Mouse (Mus musculus) CD8-positive naive resting alpha-beta T cell, adult 2 months (primary cell): ENCODE measurements around the gene Adcy1.
"Not testable (repeated sequence)": the region's sequence is repeated elsewhere in the genome, so short reads cannot be mapped to it uniquely, and the experiment has no call there.

Source experiments
- DNase-seq, 2 experiments: peaks; one replicate each; pipeline ENCODE4 v3.0.0; 2022; ENCODE audit warnings: low read depth in 2 of 2, low spot score in 2 of 2

Gene Adcy1

DNA sequence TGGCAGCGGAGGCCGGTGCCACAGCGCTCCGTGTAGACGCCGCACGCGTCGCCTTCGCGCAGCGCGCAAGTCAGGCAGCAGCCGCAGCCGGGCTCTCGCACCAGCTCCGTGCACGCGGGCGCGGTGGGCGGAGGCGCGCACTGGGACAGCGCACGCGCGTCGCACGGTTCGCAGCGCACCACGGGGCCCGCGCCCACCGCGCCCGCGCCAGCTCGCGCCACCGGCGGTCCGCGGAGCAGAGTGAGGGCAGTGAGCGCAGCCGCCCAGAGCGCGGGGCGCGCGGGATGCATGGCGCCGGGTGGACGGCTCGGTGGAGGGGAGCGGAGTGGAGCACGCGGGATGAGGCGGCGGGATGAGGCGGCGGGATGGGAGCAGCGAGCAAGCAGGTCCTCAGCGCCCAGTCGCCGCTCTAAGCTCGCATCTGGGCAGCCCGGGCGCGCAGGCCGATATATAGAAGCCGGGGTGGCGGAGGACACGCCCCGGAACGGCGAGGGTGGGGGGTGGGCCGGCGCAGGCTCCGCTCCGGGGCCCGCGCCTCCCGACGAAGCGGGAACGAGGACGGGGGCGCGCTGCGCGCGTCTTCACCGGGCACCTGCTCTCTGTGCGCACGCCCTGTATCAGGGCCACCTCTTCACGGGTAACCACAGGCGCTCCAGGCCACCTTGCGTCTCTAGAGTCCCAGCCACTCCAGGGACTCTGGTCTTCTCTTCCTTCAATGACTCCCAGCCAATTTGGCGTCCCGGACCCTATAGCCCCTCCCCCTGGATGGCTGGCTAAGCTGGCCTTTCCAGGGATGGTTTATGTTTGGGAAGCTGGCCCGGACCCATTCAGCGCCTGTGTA, 150.4 kb downstream of the Adcy1 start, which contains the start of gene Igfbp3:
Gene Igfbp3, minus strand, starts transcription at position 423 of the 841 bp plus-strand sequence.
- DNase-seq: no peak

DNA sequence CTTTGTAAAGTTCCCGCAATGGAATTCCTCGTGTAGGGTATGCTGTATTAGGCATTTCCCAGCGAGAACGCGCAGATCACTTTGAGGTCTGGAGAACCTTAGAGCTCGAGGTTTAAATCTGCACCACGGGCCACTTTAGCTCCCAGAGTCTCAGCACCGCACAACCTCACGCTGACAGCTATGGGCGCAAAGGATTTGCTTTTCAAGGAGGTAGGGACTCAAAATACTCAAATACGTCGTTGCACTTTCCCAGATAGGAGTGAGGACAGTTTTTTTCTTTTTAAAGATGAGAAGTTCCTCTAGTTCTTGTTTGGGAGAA, 151.0 kb downstream of the Adcy1 start:
- no peak for DNase-seq

DNA sequence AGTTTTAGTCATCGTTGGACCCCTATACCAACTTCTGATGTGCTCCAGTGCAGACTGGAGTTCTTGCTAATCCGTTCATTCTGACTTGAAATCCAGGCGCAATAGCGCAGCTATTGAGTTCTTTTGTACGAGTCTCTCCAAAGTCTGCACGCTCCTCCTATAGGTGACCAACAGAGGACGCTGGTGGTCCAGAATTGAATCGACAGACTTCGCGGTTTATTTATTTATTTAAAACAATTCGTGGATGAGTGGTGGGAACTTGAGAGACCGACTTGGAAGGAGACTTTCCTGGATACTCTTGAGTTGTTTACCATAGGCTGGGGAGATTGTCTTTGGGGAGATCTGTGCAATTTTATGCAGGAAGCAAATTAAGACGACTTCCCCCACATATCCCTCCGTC, 151.5 kb downstream of the Adcy1 start:
- no peak for DNase-seq

DNA sequence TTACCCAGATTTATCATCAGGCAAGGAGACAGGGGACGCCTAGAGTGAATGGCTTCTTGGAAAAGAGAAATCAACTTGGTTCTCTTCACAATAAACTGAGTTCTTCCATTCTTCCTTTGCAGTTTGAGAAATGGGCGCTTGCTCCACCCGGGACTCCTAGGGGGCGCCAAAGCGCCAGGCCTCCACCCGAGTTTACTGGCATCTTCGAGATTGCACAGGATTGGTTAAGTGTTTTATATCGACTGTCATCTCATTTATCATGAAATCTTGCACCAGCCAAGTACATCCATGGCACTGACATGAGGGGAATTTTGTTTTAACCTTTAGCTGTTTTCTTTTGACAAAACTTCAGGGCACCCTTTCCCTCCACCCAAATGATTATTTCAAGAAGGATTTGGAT, 152.4 kb downstream of the Adcy1 start:
- DNase-seq: no peak

DNA sequence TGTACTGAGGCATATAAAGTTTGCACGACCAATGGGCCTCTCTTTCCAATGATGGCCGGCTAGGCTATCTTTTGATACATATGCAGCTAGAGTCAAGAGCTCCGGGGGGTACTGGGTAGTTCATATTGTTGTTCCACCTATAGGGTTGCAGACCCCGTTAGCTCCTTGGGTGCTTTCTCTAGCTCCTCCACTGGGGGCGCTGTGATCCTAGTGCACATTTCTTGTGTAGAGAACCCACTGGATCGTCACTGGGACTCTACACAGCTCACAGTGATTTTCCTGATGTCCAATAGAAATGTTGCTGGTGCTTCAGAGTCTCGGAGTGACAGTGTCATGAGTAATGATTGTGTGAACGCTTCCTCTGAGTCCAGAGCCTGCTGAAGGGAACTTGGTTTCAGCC, 158.5 kb downstream of the Adcy1 start:
- not testable (repeated sequence) for DNase-seq

DNA sequence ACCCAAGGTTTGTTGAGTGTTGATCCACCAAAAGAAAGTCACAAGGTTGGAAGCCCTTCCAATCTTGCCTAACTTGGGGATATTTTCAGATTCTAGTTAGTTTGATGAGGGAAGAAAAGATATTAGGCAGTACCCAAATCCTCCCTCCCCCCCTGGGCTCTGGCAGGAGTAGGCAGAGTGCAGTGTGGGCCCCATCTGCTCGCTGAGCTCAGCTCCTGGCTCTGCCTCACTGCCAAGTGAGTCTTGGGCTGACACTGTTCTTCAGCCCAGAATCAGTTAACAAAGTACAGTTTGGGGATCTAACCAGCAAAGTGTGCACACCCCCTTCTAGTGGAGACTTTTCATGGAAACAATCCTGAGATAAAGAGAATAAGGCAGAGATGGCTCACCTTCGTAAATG, 162.9 kb downstream of the Adcy1 start:
- DNase-seq: no peak

DNA sequence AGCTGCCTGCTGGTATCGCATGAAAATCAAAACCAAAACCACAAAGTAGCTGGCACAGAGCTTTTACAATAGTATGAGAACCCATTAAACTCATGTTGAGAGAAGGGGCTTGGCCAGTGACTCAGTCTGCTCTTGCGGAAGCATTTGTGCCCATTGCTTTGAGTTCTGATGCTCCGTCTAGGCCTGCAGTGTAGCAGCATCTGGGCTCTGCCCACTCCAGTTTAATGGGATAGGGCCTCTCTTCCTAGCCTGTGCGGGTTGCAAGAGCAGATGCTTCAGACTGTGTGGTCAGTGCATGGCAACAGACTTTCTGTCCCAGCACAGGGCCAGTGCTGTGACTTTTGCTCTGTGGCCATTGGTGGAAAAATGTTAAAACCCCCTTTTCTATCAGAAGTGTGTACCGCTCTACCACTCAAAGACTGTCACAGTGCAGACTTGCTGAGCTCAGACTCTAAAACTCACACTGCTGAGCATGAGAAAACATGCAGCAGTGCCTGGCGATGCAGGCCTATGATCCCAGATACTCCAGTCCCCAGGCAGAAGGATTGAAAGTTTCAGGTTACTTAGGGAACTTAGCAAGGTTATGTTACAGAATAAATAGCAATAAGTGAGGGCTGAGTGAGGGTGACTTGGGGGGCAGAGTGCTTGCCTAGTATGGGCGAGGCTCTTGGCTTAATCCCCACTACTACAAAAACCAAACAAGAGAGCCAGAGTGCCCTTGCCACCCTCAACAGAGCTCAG, 163.7 kb downstream of the Adcy1 start:
- no peak for DNase-seq

DNA sequence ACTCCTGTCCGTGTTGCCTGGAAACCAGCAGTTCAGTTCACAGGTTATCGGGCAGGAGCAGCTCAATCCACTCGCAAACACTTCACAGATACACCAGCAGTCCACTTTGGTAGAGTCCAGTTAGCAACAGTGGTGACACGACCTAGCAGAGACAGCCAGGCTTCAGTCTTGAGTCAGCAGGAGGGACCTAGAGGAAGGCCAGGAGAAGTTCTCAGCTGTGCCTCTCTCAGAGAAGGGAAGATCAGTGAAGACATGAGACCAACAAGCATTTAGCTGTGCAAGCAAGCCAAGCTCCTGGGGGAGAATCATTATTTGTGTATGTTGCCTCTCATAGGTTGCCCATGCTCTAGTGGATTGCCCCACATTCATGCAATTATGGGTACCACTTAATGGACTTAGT, 164.8 kb downstream of the Adcy1 start:
- no peak for DNase-seq
